Mouse (Mus musculus) spleen, adult 2 months (tissue): Measurements from ENCODE around the gene Erich6b.

Experiments
- CTCF ChIP-seq: fragments of 200-500 bp; IDR thresholded peaks from 2 replicates; pipeline ENCODE4 v1.5.1; 2011; ENCODE audit warnings: mild to moderate bottlenecking, inconsistent platforms; ENCODE audit not compliant: insufficient read depth, insufficient read length, insufficient replicate concordance; ENCODE audit errors: extremely low read depth
- POLR2A ChIP-seq: fragments of 200-500 bp; IDR thresholded peaks from 2 replicates; pipeline ENCODE4 v1.6.1; 2011; ENCODE audit warnings: low read depth, low read length, inconsistent platforms

GRCm38 (mm10) chr14:75645461-75645860 is 3.4 kb downstream of the Erich6b start:
- no peak for TF ChIP-seq CTCF
- TF ChIP-seq POLR2A = no peak
